Mouse (Mus musculus) cerebellum, adult 2 months (tissue): Measurements from ENCODE around the gene Krt4. TPM values are rescaled to one million over a fixed set of nuclear protein-coding genes. Genes with fewer than 3 reads are reported as not detected.

Experiments used
- DNase-seq, 2 experiments: peaks; one replicate each; pipeline ENCODE4 v3.0.0; 2021
- H3K27ac ChIP-seq: fragments of 200-500 bp; 2 replicates; pipeline ENCODE4 v1.5.1; 2012; ENCODE audit warnings: low read length, control low read depth, inconsistent platforms; ENCODE audit not compliant: insufficient read depth
- H3K27me3 ChIP-seq: fragments of 200-500 bp; 2 replicates; pipeline ENCODE4 v1.6.1; 2012; ENCODE audit warnings: inconsistent platforms, mild to moderate bottlenecking, low read length, moderate library complexity; ENCODE audit not compliant: control insufficient read depth, insufficient read depth
- H3K4me1 ChIP-seq: fragments of 200-500 bp; 2 replicates; pipeline ENCODE4 v1.6.1; 2011; ENCODE audit warnings: low read length; ENCODE audit not compliant: control insufficient read depth, insufficient read depth
- H3K4me3 ChIP-seq: fragments of 200-500 bp; replicated peaks from 2 replicates; pipeline ENCODE3; 2011; ENCODE audit warnings: mild to moderate bottlenecking, low read depth, low read length, control low read depth; ENCODE audit not compliant: insufficient read depth
- CTCF ChIP-seq: fragments of 200-500 bp; IDR thresholded peaks from 2 replicates; pipeline ENCODE4 v1.5.1; 2011; ENCODE audit warnings: low read depth, mild to moderate bottlenecking, control low read depth, low read length, moderate library complexity, borderline replicate concordance; ENCODE audit not compliant: insufficient read depth
- POLR2A ChIP-seq: fragments of 200-500 bp; IDR thresholded peaks from 2 replicates; pipeline ENCODE4 v1.6.1; 2011; ENCODE audit warnings: low read length, control low read depth, borderline replicate concordance; ENCODE audit not compliant: insufficient read depth
- WGBS: fragments of 180-500 bp; shearing (Covaris S2); methylation state at CpG from one replicate; pipeline ENCODE4 v1.1.7; 2018; 5-methylcytosine and 5-hydroxymethylcytosine counted together
- polyA plus RNA-seq: library from polyadenylated mRNA; depleted of rRNA; stranded (reverse); fragments of >200 nt; gene quantifications from 2 replicates; pipeline ENCODE4 v1.2.3, GENCODE M21; 2012; rRNA removed

Krt4 gene
- polyA plus RNA-seq, 1 experiment, result not detected

DNA sequence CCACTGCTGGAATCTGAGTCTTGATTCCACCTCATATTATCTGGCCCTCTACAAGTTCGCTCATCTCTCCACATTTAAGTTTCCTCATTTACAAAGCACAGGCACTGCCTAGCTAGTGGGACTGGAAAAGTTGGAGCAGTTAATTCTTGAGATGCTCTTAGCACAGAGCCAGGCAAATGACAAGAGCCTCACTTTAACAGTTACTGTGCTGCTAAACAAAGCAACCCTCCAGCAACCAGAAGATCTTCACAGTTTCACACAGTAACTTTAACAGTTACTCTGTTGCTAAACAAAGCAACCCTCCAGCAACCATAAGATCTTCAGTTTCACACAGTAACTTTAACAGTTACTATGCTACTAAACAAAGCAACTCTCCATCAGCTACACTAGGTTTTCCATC, 50.2 kb downstream of the Krt4 start:
- no peak overlapping the region for H3K27ac ChIP-seq
- WGBS, result 82% methylated on average over 1 of the region's 1 CpGs

DNA sequence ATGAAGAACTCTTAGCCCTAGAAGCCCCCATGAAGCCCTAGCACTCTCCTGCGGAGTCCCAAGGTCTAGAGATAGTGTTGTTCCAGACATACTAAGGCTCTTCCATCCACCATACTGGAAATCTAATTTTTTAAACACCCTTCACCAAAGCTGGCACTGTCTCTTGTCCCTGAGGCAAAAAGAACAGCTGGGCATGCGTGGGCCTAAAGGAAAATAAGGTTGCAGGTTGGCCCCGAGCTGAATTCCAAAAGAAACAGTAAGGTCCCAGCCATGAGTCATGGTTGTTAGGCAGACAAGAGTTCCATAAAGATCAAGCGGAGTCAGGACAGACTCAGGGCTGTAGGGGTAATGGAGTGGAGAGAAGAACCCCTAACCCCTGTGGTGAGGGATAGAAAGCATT, 51.3 kb downstream of the Krt4 start:
- no peak overlapping the region for H3K27ac ChIP-seq
- no peaks in the 10 kb centered on the region for H3K4me1 ChIP-seq
- TF ChIP-seq CTCF (no peak), POLR2A (no peak)
- DNase-seq, result no peak
- no peak overlapping the region for H3K4me3 ChIP-seq
- 49% methylated on average over 4 of the region's 4 CpGs for WGBS
- H3K27me3 ChIP-seq, result no peaks in the 10 kb centered on the region

More for the DNA sequence above, 50.2 kb downstream of the Krt4 start:
- H3K4me3 ChIP-seq, result no peak overlapping the region
- no peaks in the 10 kb centered on the region for H3K4me1 ChIP-seq
- no peaks in the 10 kb centered on the region for H3K27me3 ChIP-seq
- no peak for DNase-seq
- no peak for TF ChIP-seq CTCF

DNA sequence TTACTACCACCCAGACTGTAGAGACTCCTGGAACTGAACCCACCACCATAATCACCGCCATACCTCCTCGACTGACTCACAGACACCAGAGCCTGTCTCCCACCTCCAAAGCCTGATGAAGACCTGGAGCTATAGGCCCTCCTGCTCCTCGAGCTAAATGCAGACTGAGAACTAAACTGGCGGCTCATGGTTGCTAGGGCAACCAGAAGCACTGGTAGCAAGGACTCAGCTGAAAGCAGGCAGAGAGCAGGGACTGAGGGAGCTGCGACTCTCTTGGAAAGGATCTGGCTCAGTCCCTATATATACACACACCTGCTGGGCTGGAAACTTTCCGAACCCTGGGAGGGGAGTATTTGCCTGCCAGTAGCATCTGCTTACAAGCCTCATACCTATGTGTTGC, 55.1 kb downstream of the Krt4 start, which contains the start of gene Krt77:
Krt77 (minus strand) TSS at position 275 of the 400 bp plus-strand sequence.
- H3K4me3 ChIP-seq, result no peak within 1 kb of the TSS
- WGBS, result 20% methylated on average over 6 of the region's 6 CpGs
- TF ChIP-seq POLR2A (no peak), CTCF (no peak)
- H3K27ac ChIP-seq, result no peak within 1 kb of the TSS
- no peak for DNase-seq
- no peaks in the 10 kb centered on the region for H3K27me3 ChIP-seq
- H3K4me1 ChIP-seq, result no peaks in the 10 kb centered on the region

Other genes with a start within 250 kb of the Krt4 start
- not detected in 2 replicates for gene Krt6b, start 244.4 kb downstream of the Krt4 start, polyA plus RNA-seq
- not detected in 2 replicates for gene Krt6a, start 230.4 kb downstream of the Krt4 start, polyA plus RNA-seq
- gene Krt5, start 211.8 kb downstream of the Krt4 start, polyA plus RNA-seq, result 0.08 TPM in 1 of 2 replicates, not detected in the other
- 0.25 and 0.54 TPM in 2 replicates for gene Krt71, start 181.6 kb downstream of the Krt4 start, polyA plus RNA-seq
- not detected in 2 replicates for gene Krt72, start 138.3 kb downstream of the Krt4 start, polyA plus RNA-seq
- gene Krt73, start 122.4 kb downstream of the Krt4 start, polyA plus RNA-seq, result 0.05 TPM in 1 of 2 replicates, not detected in the other
- not detected in 2 replicates for gene Krt2, start 106.6 kb downstream of the Krt4 start, polyA plus RNA-seq
- 4.8 and 5.3 TPM in 2 replicates for gene Krt1, start 73.9 kb downstream of the Krt4 start, polyA plus RNA-seq
- gene Krt77, start 55.0 kb downstream of the Krt4 start, polyA plus RNA-seq, result 0.26 and 0.49 TPM in 2 replicates
- gene Krt76, start 31.8 kb downstream of the Krt4 start, polyA plus RNA-seq, result 0.05 TPM in 1 of 2 replicates, not detected in the other
- gene Krt79, start 15.6 kb upstream of the Krt4 start, polyA plus RNA-seq, result not detected in 2 replicates
- 0.03 TPM in 1 of 2 replicates, not detected in the other for gene Krt78, start 29.6 kb upstream of the Krt4 start, polyA plus RNA-seq
- gene Krt8, start 79.7 kb upstream of the Krt4 start, polyA plus RNA-seq, result 0.61 and 1.1 TPM in 2 replicates
- 1.1 and 2.1 TPM in 2 replicates for gene Krt18, start 103.4 kb upstream of the Krt4 start, polyA plus RNA-seq
- 114 TPM in 2 replicates for gene Eif4b, start 149.0 kb upstream of the Krt4 start, polyA plus RNA-seq
- gene Tns2, start 175.7 kb upstream of the Krt4 start, polyA plus RNA-seq, result 33.6 and 33.7 TPM in 2 replicates
- 159 and 161 TPM in 2 replicates for gene Spryd3, start 211.5 kb upstream of the Krt4 start, polyA plus RNA-seq
- gene Igfbp6, start 219.6 kb upstream of the Krt4 start, polyA plus RNA-seq, result 15.0 and 18.7 TPM in 2 replicates
- 0.08 TPM in 1 of 2 replicates, not detected in the other for gene Soat2, start 225.8 kb upstream of the Krt4 start, polyA plus RNA-seq